Mouse (Mus musculus) spleen, adult 2 months (tissue): Measurements from ENCODE around the gene Cyb5r1.

Experiments
- CTCF ChIP-seq: fragments of 200-500 bp; IDR thresholded peaks from 2 replicates; pipeline ENCODE4 v1.5.1; 2011; ENCODE audit warnings: mild to moderate bottlenecking, inconsistent platforms; ENCODE audit not compliant: insufficient read depth, insufficient read length, insufficient replicate concordance; ENCODE audit errors: extremely low read depth
- POLR2A ChIP-seq: fragments of 200-500 bp; IDR thresholded peaks from 2 replicates; pipeline ENCODE4 v1.6.1; 2011; ENCODE audit warnings: low read depth, low read length, inconsistent platforms

DNA sequence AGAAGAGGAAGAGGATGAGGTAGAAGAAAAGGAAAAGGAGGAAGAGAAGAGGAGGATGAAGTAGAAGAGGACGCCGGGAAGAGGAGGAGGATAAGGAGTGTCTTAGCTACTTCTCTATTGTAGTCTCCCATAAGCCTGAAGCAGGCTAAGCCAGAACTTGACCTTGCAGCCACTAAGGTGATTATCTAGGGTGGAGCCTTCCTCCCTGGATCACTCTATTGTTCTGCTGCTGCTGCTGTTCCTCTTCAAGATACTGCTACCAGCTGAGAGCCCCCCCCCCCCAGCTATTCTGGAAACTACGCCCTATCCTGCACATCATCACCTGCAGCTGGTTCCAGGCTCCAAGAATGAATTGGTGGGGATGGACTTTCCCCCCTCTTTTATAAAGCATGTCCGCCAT lies 20.8 kb upstream of the Cyb5r1 start:
- no peak for TF ChIP-seq POLR2A
- no peak for TF ChIP-seq CTCF
